Mouse (Mus musculus) kidney, embryonic 16.5 days (tissue): ENCODE results near the gene Sap30. TPM values are rescaled to one million over a fixed set of nuclear protein-coding genes. Genes with fewer than 3 reads are reported as not detected.

Source experiments
- ATAC-seq: fragments of 200-750 bp; cut with Nextera tagmentation; 2 replicates; pipeline ENCODE4 v1.8.0; 2017; ENCODE audit warnings: moderate TSS enrichment; ENCODE audit not compliant: low FRiP score, low TSS enrichment
- H3K27ac ChIP-seq: fragments of 300-500 bp; sonication (generic); 2 replicates; pipeline ENCODE4 v1.5.1; 2014; ENCODE audit warnings: low read length
- H3K27me3 ChIP-seq: fragments of 300-500 bp; sonication (generic); 2 replicates; pipeline ENCODE4 v1.6.1; 2014; ENCODE audit warnings: low read length, control low read depth, mixed read lengths; ENCODE audit not compliant: insufficient read depth
- H3K36me3 ChIP-seq: fragments of 300-500 bp; sonication (generic); 2 replicates; pipeline ENCODE4 v1.6.1; 2014; ENCODE audit warnings: low read length, control low read depth, mixed read lengths; ENCODE audit not compliant: insufficient read depth
- H3K4me1 ChIP-seq: fragments of 300-500 bp; sonication (generic); 2 replicates; pipeline ENCODE4 v1.6.1; 2014; ENCODE audit warnings: low read length, control low read depth, mixed read lengths; ENCODE audit not compliant: insufficient read depth
- H3K4me2 ChIP-seq: fragments of 300-500 bp; sonication (generic); replicated peaks from 2 replicates; pipeline ENCODE4 v1.6.1; 2014; ENCODE audit warnings: low read depth, low read length
- H3K4me3 ChIP-seq: fragments of 300-500 bp; sonication (generic); 2 replicates; pipeline ENCODE4 v1.5.1; 2014; ENCODE audit warnings: mild to moderate bottlenecking, low read length
- H3K9ac ChIP-seq: fragments of 300-500 bp; sonication (generic); replicated peaks from 2 replicates; pipeline ENCODE4 v1.6.1; 2014; ENCODE audit warnings: low read length
- H3K9me3 ChIP-seq: fragments of 300-500 bp; sonication (generic); 2 replicates; pipeline ENCODE4 v1.6.1; 2016; ENCODE audit warnings: low read length, control low read depth
- WGBS: fragments of 180-500 bp; shearing (Covaris S2); extraction: QIAGEN DNeasy Blood & Tissue Kit; methylation state at CpG from one replicate; pipeline ENCODE4 v1.1.7; 2014; 5-methylcytosine and 5-hydroxymethylcytosine counted together
- polyA plus RNA-seq: library from polyadenylated mRNA; unstranded; fragments of >200 nt; fragmentation: Nextera tagmentation; extraction: Ambion mirVana; gene quantifications from 2 replicates; pipeline ENCODE4 v1.2.1, GENCODE M21; 2015

The Sap30 gene
- polyA plus RNA-seq = 29.0 and 32.5 TPM in 2 replicates

GRCm38 (mm10) chr8:57487441-57488155 is at the start of gene Sap30:
Sap30 (minus strand) TSS chr8:57487860.
- peaks cover 6% of the 10 kb centered on the region for H3K36me3 ChIP-seq
- no peaks in the 10 kb centered on the region for H3K9me3 ChIP-seq
- H3K27ac ChIP-seq = peak within 1 kb of the TSS; percentile 97
- under 1% methylated on average over 51 of the region's 66 CpGs for WGBS
- H3K27me3 ChIP-seq = no peaks in the 10 kb centered on the region
- H3K4me2 ChIP-seq = peak within 1 kb of the TSS; percentile 89
- ATAC-seq = peak; percentile 97
- H3K4me1 ChIP-seq = peaks cover 10% of the 10 kb centered on the region
- peak within 1 kb of the TSS; percentile 91 for H3K4me3 ChIP-seq
- peak within 1 kb of the TSS; percentile 88 for H3K9ac ChIP-seq

- no peaks in the 10 kb centered on the region for H3K27me3 ChIP-seq
- no peak overlapping the region for H3K4me2 ChIP-seq
- no peak for ATAC-seq
- peaks cover 3% of the 10 kb centered on the region; the same call in 1 of the 2 replicates for H3K9me3 ChIP-seq
- H3K36me3 ChIP-seq = peaks cover 14% of the 10 kb centered on the region
- no peak overlapping the region for H3K9ac ChIP-seq
- no peak overlapping the region for H3K4me3 ChIP-seq
- 95% methylated on average over 6 of the region's 6 CpGs for WGBS
- H3K4me1 ChIP-seq = no peaks in the 10 kb centered on the region
- H3K27ac ChIP-seq = no peak overlapping the region
These were observed 48.5 kb upstream of the Sap30 start for GRCm38 (mm10) chr8:57536167-57536566.

- no peak overlapping the region for H3K27ac ChIP-seq
- peaks cover 3% of the 10 kb centered on the region; the same call in 1 of the 2 replicates for H3K9me3 ChIP-seq
- no peak overlapping the region for H3K9ac ChIP-seq
- H3K4me3 ChIP-seq = no peak overlapping the region
- no peaks in the 10 kb centered on the region for H3K27me3 ChIP-seq
- no peak overlapping the region for H3K4me2 ChIP-seq
- H3K36me3 ChIP-seq = peaks cover 14% of the 10 kb centered on the region
- ATAC-seq = no peak
- H3K4me1 ChIP-seq = 0 out of 2 replicates have a peak, but pooled peaks cover 3% of the 10 kb centered on the region
- WGBS = 68% methylated on average over 4 of the region's 4 CpGs
These were observed 46.8 kb upstream of the Sap30 start for GRCm38 (mm10) chr8:57534495-57534894.

- Histone ChIP-seq H3K27me3 (no peaks in the 10 kb centered on the region), H3K9ac (no peak overlapping the region), H3K4me2 (no peak overlapping the region), H3K4me3 (no peak overlapping the region), H3K36me3 (peaks cover 14% of the 10 kb centered on the region), H3K4me1 (0 out of 2 replicates have a peak, but pooled peaks cover 3% of the 10 kb centered on the region), H3K9me3 (peaks cover 3% of the 10 kb centered on the region; the same call in 1 of the 2 replicates), H3K27ac (no peak overlapping the region)
- WGBS = 92% methylated on average over 4 of the region's 4 CpGs
- no peak for ATAC-seq
These were observed 45.4 kb upstream of the Sap30 start for GRCm38 (mm10) chr8:57533106-57533505.

DNA sequence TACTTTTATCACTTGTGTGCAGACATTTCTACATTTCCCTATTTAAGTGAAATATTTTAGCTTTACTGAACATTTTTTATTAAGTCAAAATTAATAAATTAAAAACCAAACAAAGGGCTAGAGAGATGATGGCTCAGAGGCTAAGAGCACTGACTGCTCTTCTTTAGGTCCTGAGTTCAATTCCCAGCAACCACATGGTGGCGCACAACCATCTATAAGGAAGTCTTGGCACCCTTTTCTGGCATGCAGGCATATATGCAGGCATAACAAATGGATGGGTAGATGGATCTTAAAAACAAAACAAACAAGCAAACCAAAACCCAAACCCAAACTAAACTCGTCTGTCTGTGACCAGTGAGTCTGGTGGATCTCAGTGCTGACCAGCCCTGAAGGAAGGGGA is 44.6 kb upstream of the Sap30 start:
- Histone ChIP-seq H3K36me3 (peaks cover 14% of the 10 kb centered on the region), H3K9ac (no peak overlapping the region), H3K4me1 (0 out of 2 replicates have a peak, but pooled peaks cover 3% of the 10 kb centered on the region), H3K9me3 (peaks cover 3% of the 10 kb centered on the region; the same call in 1 of the 2 replicates), H3K4me2 (no peak overlapping the region), H3K4me3 (no peak overlapping the region), H3K27me3 (no peaks in the 10 kb centered on the region), H3K27ac (no peak overlapping the region)
- WGBS = 64% methylated on average over 2 of the region's 2 CpGs
- ATAC-seq = no peak

GRCm38 (mm10) chr8:57530666-57531349 is 43.1 kb upstream of the Sap30 start:
- Histone ChIP-seq H3K4me3 (peak overlapping the region; percentile 16), H3K36me3 (peaks cover 13% of the 10 kb centered on the region), H3K9ac (0 out of 2 replicates have a peak overlapping the region, but pooled peaks have one; percentile 1), H3K4me2 (peak overlapping the region; percentile 33), H3K4me1 (0 out of 2 replicates have a peak, but pooled peaks cover 3% of the 10 kb centered on the region), H3K27me3 (no peaks in the 10 kb centered on the region), H3K9me3 (peaks cover 3% of the 10 kb centered on the region; the same call in 1 of the 2 replicates), H3K27ac (no peak overlapping the region)
- ATAC-seq = peak; percentile 66; the same call in 1 of the 2 replicates
- 26% methylated on average over 15 of the region's 15 CpGs for WGBS

DNA sequence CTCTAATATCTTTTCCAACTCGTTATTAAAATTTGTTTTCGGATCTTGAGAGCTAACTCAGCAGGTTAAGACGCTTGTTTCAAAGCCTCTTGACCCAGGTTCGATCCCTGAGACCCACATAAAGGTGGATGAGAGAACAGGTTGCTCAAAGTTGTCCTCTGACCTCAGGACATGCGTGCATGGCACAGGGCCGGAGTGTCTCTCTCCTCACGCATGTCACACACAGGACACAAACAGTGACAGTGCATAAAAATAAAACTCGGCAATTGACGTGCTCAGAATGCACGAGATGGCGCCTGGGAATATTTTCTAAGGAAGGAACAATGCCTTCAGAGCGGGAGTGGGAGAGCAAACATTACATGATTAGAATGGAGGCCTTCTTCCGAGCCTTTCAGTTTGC is 42.6 kb upstream of the Sap30 start:
- WGBS = 92% methylated on average over 13 of the region's 13 CpGs
- no peak for ATAC-seq
- H3K9me3 ChIP-seq = peaks cover 2% of the 10 kb centered on the region; the same call in 1 of the 2 replicates
- H3K4me1 ChIP-seq = 0 out of 2 replicates have a peak, but pooled peaks cover 3% of the 10 kb centered on the region
- H3K4me3 ChIP-seq = peak overlapping the region; percentile 16; the same call in 1 of the 2 replicates
- H3K9ac ChIP-seq = 0 out of 2 replicates have a peak overlapping the region, but pooled peaks have one; percentile 1
- H3K27me3 ChIP-seq = no peaks in the 10 kb centered on the region
- H3K27ac ChIP-seq = no peak overlapping the region
- peaks cover 9% of the 10 kb centered on the region for H3K36me3 ChIP-seq
- H3K4me2 ChIP-seq = peak overlapping the region; percentile 33; the same call in 1 of the 2 replicates

GRCm38 (mm10) chr8:57528036-57528435 is 40.4 kb upstream of the Sap30 start:
- H3K36me3 ChIP-seq = peaks cover 5% of the 10 kb centered on the region; the same call in 1 of the 2 replicates
- H3K9ac ChIP-seq = no peak overlapping the region
- H3K27me3 ChIP-seq = no peaks in the 10 kb centered on the region
- H3K4me1 ChIP-seq = 0 out of 2 replicates have a peak, but pooled peaks cover 3% of the 10 kb centered on the region
- ATAC-seq = no peak
- no peaks in the 10 kb centered on the region for H3K9me3 ChIP-seq
- H3K4me2 ChIP-seq = no peak overlapping the region
- no peak overlapping the region for H3K27ac ChIP-seq
- no peak overlapping the region for H3K4me3 ChIP-seq
- WGBS = 93% methylated on average over 1 of the region's 1 CpGs

GRCm38 (mm10) chr8:57520186-57520786 is 32.6 kb upstream of the Sap30 start:
- Histone ChIP-seq H3K4me1 (no peaks in the 10 kb centered on the region; the same call in 1 of the 2 replicates), H3K27me3 (no peaks in the 10 kb centered on the region), H3K27ac (no peak overlapping the region), H3K4me2 (no peak overlapping the region), H3K9ac (no peak overlapping the region), H3K9me3 (no peaks in the 10 kb centered on the region), H3K36me3 (peaks cover 7% of the 10 kb centered on the region; the same call in 1 of the 2 replicates), H3K4me3 (no peak overlapping the region)
- 64% methylated on average over 12 of the region's 12 CpGs for whole genome bisulfite sequencing
- no peak for ATAC-seq
